Mouse (Mus musculus) lung, postnatal 0 days (tissue): ENCODE data around the gene Ergic3.

Experiments used
- CTCF ChIP-seq: IDR thresholded peaks from 2 replicates; pipeline ENCODE4 v1.5.1; 2016; ENCODE audit warnings: antibody characterized with exemption, mild to moderate bottlenecking
- EP300 ChIP-seq: IDR thresholded peaks from 2 replicates; pipeline ENCODE4 v1.6.1; 2016; ENCODE audit warnings: antibody characterized with exemption, mild to moderate bottlenecking, control low read depth

DNA sequence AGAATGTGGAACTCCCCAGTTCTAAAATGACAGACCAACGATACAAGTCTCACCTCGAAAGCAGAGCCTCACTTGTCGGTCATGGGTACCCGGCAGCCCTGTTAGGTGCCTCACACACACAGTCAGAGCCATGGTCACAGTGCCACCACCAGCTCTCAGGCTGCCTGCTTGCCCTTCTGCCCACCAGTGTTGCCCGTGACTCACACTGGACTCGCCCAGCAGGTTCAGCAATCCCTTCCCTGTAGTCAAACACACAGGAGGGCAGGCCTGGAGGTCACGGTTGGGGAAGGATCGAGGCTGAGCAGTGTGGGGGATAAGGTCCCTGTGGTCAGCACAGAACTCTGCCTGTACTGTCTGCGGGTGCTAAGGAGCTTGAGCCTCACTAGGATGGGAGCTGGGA, 45.0 kb downstream of the Ergic3 start, which contains the start of gene Fer1l4:
- TF ChIP-seq CTCF: no peak
- TF ChIP-seq EP300: no peak
